Mouse (Mus musculus): ENCODE data around the gene Ddx3x.
A peak's percentile ranks its signal among the peaks of the same experiment; 100 is the strongest.

Ddx3x gene

GRCm38 (mm10) chrX:13280037-13280408 lies 747 bp upstream of the Ddx3x start:
- DNase-seq (ENCODE audit: inconsistent age in 2 of 2, low spot score in 1 of 2) = peak in 1 of 2 experiments; percentile 59

- DNase-seq (ENCODE audit: inconsistent age in 2 of 2, low spot score in 1 of 2) = peak; percentile 70 to 94
Observed at GRCm38 (mm10) chrX:13281329-13282088, 739 bp downstream of the Ddx3x start.

GRCm38 (mm10) chrX:13282089-13282850 lies 1.5 kb downstream of the Ddx3x start:
- peak in 1 of 2 experiments; percentile 69 for DNase-seq (ENCODE audit: inconsistent age in 2 of 2, low spot score in 1 of 2)

GRCm38 (mm10) chrX:13285772-13286171 lies 5.0 kb downstream of the Ddx3x start:
- no peak for DNase-seq (ENCODE audit: inconsistent age in 2 of 2, low spot score in 1 of 2)

- DNase-seq (ENCODE audit: inconsistent age in 2 of 2, low spot score in 1 of 2) = peak in 1 of 2 experiments; percentile 39
Observed at GRCm38 (mm10) chrX:13294505-13295228, 13.9 kb downstream of the Ddx3x start.

GRCm38 (mm10) chrX:13295229-13295571 lies 14.4 kb downstream of the Ddx3x start:
- DNase-seq (ENCODE audit: inconsistent age in 2 of 2, low spot score in 1 of 2) = peak in 1 of 2 experiments; percentile 43

DNA sequence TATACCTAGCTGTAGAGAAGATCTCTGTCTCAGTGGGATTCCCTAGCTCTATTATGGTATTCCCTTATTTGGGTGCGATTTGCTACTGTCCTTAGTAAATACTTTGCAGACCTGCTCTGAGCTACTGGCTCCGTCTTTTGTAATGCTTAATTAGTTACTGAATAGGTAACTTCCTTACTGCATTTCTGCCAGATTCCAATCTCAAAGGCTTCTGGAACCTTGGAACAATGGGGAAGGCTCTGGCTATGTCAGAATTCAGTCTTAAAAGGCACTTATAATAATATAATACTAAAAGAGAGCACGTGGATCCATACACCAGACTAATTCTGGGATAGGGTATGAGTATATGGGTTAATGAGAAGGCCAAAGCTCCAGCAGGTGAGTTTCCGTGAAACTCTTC lies 15.5 kb downstream of the Ddx3x start:
- DNase-seq (ENCODE audit: inconsistent age in 2 of 2, low spot score in 1 of 2) = peak in 1 of 2 experiments; percentile 32

DNA sequence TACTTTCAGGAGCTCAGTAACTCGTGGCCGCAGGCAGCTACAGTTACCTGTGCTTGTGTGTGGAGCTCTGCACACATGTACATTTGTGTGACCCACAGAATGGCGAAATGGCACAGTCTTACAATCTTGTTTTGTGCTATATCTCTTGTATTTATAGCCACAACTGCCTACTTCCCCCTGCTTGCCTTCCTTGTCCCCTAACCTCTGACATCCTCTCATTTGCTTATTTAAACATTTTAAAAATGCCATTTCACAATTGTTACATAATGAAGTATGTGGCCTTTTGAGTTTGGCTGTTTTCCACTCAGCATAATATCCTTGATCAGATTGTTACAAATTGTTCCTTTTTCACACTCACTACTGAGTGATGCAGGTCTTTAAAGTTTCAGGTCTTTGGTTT lies 25.4 kb downstream of the Ddx3x start:
- peak in 1 of 2 experiments; percentile 26 for DNase-seq (ENCODE audit: inconsistent age in 2 of 2, low spot score in 1 of 2)

DNA sequence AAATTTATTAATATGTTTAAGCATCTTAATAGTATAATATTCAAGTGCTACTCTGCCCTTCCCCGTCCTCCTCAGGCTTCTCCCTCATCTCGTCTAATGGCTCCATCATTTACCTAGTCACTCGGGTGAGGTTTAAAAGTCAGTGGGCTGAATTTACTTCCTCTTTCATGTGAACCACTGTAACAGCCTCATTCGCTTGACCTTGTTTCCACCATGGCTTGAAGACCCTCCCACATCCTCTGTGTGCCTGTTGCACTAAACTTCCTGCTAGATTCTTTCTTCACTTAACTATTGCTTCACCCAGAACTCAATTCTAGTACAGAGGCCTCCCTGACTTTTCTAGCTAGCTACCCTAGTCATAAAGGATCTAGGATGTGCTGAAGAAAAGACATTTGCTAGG lies 30.6 kb downstream of the Ddx3x start:
- no peak for DNase-seq (ENCODE audit: inconsistent age in 2 of 2, low spot score in 1 of 2)

GRCm38 (mm10) chrX:13329611-13330010 lies 48.8 kb downstream of the Ddx3x start:
- DNase-seq (ENCODE audit: inconsistent age in 2 of 2, low spot score in 1 of 2) = no peak

All from adrenal gland, adult (tissue).